Mouse (Mus musculus) adrenal gland, postnatal 4 days (tissue): ENCODE data around the gene 9530053A07Rik. TPM values are rescaled to one million over a fixed set of nuclear protein-coding genes. Genes with fewer than 3 reads are reported as not detected.

Experiments used
- DNase-seq, 2 experiments: peaks; one replicate each; pipeline ENCODE4 v3.0.0; 2021 to 2022; ENCODE audit warnings: low spot score in 2 of 2, mixed read lengths in 2 of 2
- total RNA-seq, 2 experiments: library from RNA; stranded (reverse); gene quantifications; 2 replicates each; pipeline ENCODE4 v1.2.3; 2021

9530053A07Rik gene
- total RNA-seq, 2 experiments from 2014 or later = 0.06 TPM; not detected in 1

DNA sequence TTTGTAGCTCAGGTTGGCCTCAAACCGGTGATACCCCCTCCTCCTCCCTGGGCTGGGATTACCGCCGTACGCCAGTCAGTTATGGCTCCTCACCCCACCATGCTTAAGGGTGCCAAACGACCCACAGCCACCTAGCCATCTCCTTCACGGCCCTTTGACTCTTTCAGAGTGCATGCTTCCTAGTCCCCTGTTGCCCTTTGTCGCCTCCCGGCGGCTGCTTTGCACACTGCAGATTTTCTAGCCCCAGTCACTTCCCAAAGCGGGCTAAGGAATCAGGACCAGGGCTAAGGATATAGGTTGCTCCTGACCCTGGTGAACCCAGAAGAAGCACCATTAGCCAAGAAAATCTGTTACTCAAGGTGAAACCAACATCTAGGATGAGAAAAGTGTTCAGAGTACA lies 84.9 kb downstream of the 9530053A07Rik start:
- peak; percentile 47 to 59 for DNase-seq

Other genes with a start within 250 kb of the 9530053A07Rik start
- 10 to 100 TPM; 17.5 to 18.2 TPM for gene Zfp974, start 200.0 kb upstream of the 9530053A07Rik start, total RNA-seq
- 10 to 100 TPM; 14.1 to 14.7 TPM for gene Zfp780b, start 150.3 kb upstream of the 9530053A07Rik start, total RNA-seq
- gene Zfp850, start 115.4 kb upstream of the 9530053A07Rik start, total RNA-seq = 1 to 10 TPM; 3.4 to 4.1 TPM
- gene Psmc4, start 79.4 kb upstream of the 9530053A07Rik start, total RNA-seq = 100 to 1,000 TPM; 144 to 157 TPM
- gene Fcgbp, start 58.2 kb upstream of the 9530053A07Rik start, total RNA-seq = under 1 TPM; 0.34 to 0.37 TPM
- gene Fbl, start 40.2 kb downstream of the 9530053A07Rik start, total RNA-seq = 100 to 1,000 TPM; 102 to 119 TPM
- gene Dyrk1b, start 50.0 kb downstream of the 9530053A07Rik start, total RNA-seq = 10 to 100 TPM; 40.9 to 41.9 TPM
- gene Eid2, start 138.4 kb downstream of the 9530053A07Rik start, total RNA-seq = 10 to 100 TPM; 32.1 to 33.9 TPM
- gene Eid2b, start 148.3 kb downstream of the 9530053A07Rik start, total RNA-seq = 10 to 100 TPM; 22.3 to 23.6 TPM
- under 1 TPM; 0.87 TPM for gene Selenov, start 161.7 kb downstream of the 9530053A07Rik start, total RNA-seq
- gene Dll3, start 172.8 kb downstream of the 9530053A07Rik start, total RNA-seq = 1 to 10 TPM in 1 of 2 experiments, under 1 TPM in 1; 0.62 to 1.6 TPM
- 10 to 100 TPM; 84.1 to 85.6 TPM for gene Timm50, start 182.6 kb downstream of the 9530053A07Rik start, total RNA-seq
- gene Supt5, start 209.3 kb downstream of the 9530053A07Rik start, total RNA-seq = 100 to 1,000 TPM; 113 to 123 TPM
- gene Rps16, start 221.2 kb downstream of the 9530053A07Rik start, total RNA-seq = 1,000 to 10,000 TPM; 1,647 to 1,689 TPM
- 10 to 100 TPM; 39.3 to 47.2 TPM for gene Plekhg2, start 243.1 kb downstream of the 9530053A07Rik start, total RNA-seq